Mouse (Mus musculus) left cerebral cortex, adult 2 months (tissue): Measurements from ENCODE around the gene Ep300. TPM values are rescaled to one million over a fixed set of nuclear protein-coding genes. Genes with fewer than 3 reads are reported as not detected.
"Not testable (repeated sequence)": the region's sequence is repeated elsewhere in the genome, so short reads cannot be mapped to it uniquely, and the experiment has no call there.

Experiments used
- DNase-seq, 2 experiments: peaks; one replicate each; pipeline ENCODE4 v3.0.0; 2021 to 2022; ENCODE audit warnings: low spot score in 2 of 2, mixed read lengths in 1 of 2; ENCODE audit errors: extremely low spot score in 1 of 2
- H3K27ac ChIP-seq: fragments of 200-600 bp; 2 replicates; pipeline ENCODE4 v1.8.1; 2022
- H3K4me3 ChIP-seq: fragments of 200-600 bp; 2 replicates; pipeline ENCODE4 v1.8.1; 2022
- CTCF ChIP-seq: fragments of 200-600 bp; IDR thresholded peaks from 2 replicates; pipeline ENCODE4 v1.8.1; 2022; ENCODE audit warnings: antibody characterized with exemption, mild to moderate bottlenecking, moderate library complexity
- intact Hi-C: fragments of 180-260 bp; cut with DNase I; formaldehyde crosslinking; loops from one replicate; pipeline ENCODE4 v1.15.1; 2025
- microRNA-seq, 2 experiments: library from miRNA; unstranded; fragments of <30 nt; microRNA quantifications; one replicate each; pipeline ENCODE4 v1.2.0; 2021
- total RNA-seq, 2 experiments: library from RNA; stranded (reverse); gene quantifications; 2 replicates each; pipeline ENCODE4 v1.2.3; 2021

The Ep300 gene
- total RNA-seq, 2 experiments from 2014 or later: 76.0 to 77.3 TPM

DNA sequence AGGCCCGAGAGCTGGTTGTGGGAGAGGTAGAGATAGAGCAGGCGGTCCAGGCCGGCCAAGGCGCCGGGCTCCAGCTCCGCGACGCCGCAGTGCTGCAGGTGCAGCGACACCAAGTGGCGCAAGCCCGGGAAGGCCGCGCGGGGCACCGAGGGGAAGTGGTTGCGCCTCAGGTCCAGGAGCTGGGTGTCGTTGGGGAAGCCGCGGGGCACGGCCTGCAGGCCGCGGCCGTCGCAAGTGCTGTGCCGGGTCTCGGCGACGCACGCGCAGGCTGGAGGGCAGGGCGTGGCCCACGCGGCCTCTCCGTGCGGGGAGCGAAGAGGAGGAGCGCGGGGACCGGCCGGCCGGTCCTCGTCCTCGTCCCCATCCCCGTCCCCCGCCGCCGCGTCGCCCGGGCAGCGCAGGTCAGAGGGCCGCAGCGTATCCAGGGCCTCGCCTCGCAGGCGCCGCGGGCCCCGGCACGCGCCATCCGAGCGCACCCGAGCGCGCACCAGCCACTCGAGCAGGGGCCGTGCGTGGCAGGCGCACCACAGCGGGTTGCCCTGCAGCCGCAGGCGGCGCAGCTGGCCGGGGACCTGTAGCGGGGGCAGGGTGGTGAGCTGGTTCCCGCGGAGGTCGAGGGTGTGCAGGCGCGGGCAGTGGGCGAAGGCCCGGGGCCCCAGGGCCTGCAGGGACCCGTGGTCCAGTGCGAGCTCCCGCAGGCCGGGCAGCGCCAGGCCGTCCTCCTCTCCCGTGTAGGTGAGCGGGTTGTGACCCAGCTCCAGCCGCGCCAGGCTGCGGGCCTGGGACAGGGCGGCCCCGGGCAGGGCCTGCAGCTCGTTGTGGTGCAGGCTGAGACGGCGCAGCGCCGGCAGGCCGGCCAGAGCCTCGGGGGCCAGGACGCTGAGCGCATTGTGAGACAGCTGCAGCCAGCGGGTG lies 109.1 kb downstream of the Ep300 start:
- H3K27ac ChIP-seq: peak overlapping the region; percentile 53
- intact Hi-C loops: no loop called here
- DNase-seq: peak; percentile 76 to 78
- TF ChIP-seq CTCF: peak; percentile 63
- peak overlapping the region; percentile 55 for H3K4me3 ChIP-seq

DNA sequence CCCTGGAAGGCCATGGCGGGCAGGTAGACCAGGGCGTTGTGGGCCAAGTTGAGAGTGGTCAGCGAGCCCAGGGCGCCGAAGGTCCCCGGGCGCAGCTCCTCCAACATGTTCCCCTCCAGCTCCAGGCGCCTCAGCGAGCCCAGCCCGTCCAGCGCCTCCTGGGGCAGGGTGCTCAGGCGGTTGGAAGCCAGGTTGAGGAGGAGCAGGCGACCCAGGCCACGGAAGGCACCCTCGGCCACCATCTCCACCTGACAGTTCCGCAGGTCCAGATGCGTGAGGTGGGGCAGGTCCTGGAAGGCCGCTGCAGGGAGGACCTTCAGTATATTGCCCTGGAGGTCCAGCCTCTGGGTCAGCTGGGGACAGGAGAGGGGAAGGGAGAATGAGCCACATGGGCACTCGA lies 109.7 kb downstream of the Ep300 start:
- intact Hi-C loops: no loop called here
- Histone ChIP-seq H3K4me3 (peak overlapping the region; percentile 55), H3K27ac (no peak overlapping the region; the same call in 1 of the 2 replicates)
- no peak for TF ChIP-seq CTCF
- DNase-seq: no peak

DNA sequence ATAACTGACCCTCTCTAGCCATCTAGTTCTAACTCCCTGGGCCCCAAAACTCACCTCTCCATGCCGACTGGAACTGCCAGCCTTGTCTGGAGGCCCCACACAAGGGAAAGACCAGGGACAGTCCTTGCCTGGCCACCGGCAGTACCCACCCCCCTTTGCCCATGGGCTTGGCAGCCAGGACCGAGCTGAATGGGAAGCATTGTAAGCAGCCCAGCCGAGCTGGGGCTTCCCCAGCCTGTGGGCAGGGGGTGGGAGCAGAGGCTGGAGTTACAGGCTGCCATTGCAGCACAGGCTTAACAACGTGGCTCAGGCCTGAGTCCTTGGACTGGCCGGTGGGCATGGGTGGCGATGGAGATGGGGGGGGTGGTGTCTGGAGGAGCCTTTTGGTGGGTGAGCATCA lies 112.0 kb downstream of the Ep300 start, which contains the start of gene Chadl:
Gene Chadl, minus strand, starts transcription at position 113 of the 400 bp plus-strand sequence.
- H3K4me3 ChIP-seq: no peak within 1 kb of the TSS
- intact Hi-C loops: no loop called here
- peak in 1 of 2 experiments; percentile 30 for DNase-seq
- TF ChIP-seq CTCF: no peak
- H3K27ac ChIP-seq: no peak within 1 kb of the TSS

DNA sequence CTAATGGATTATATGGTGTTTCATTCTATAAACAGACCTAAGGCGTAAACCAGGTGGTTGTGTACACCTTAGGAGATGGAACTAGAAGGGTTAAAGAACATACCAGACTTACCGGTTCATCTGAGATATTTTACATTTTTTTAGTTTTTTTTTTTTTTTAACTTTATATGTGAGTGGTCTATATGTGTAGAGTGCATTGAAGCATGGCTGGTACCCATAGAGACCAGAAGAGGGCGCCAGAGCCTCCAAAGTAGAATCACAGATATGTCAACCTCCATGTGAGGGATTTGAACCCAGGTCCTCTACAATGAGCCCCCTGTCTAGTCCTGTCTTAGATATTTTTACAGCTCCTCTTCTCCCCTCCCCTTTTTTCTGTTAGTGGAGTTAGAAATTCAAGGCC lies 112.7 kb downstream of the Ep300 start:
- TF ChIP-seq CTCF: peak; percentile 73
- no peak overlapping the region for H3K27ac ChIP-seq
- intact Hi-C loops: no loop called here
- no peak for DNase-seq
- H3K4me3 ChIP-seq: no peak overlapping the region

DNA sequence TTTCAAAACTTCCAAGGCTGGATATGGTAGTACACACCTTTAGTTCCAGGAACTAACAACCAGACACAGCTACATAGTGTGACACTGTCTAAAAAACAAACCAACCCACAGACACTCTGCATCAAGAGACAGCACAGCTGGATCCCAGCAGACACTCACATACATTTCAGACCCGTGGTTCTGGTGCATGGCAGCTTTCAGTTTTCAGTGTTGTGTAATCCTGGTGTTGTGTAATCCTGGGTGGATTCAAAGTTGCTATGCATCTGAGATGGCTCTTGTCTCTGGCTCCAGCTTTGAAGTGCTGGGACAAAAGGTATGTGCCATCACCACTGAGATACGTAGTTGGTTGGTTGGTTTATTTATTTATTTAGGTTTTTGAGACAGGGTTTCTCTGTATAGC lies 113.4 kb downstream of the Ep300 start:
- no peak overlapping the region for H3K4me3 ChIP-seq
- H3K27ac ChIP-seq: no peak overlapping the region
- no peak for TF ChIP-seq CTCF
- intact Hi-C loops: no loop called here
- DNase-seq: no peak

DNA sequence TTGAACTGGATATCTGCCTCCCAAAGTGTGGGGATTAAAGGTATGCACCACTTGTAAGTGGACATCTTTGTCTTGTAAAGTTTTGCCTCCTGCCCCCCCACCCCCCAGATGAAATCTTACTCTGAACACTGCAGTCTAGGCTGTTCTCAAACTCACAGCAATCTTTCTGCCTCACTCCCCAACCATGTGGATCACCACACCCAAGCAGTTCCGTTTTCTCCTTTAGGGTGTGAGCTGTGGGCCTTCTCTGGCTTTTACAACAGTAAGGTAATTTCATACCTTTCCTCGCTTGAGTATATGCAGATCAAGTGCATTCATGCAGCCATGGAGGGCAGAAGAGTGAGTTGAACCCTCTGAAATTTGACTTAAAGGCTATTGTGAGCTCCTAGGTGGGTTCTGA lies 115.0 kb downstream of the Ep300 start:
- no peak for DNase-seq
- no peak for TF ChIP-seq CTCF
- intact Hi-C loops: no loop called here
- Histone ChIP-seq H3K27ac (no peak overlapping the region), H3K4me3 (no peak overlapping the region)

DNA sequence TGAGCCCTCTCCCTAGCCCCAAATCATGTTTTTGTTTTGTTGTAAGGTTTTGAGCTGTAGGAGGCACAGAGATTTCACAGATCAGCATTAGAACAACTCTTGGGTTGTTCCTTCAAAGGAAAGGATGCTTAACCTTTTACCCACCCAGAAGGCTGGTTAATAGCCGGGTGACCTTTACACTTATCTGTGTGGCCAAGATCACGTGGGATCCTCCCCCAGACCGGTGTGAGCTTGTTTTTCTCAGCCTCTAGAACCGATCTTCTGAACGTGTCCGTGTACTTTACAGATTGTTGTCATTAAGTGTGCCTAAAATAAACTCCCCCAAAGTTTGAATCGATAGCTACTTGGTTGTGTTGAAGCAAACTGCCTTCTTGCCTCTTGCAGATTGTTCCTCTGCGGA lies 115.5 kb downstream of the Ep300 start:
- Histone ChIP-seq H3K4me3 (no peak overlapping the region), H3K27ac (no peak overlapping the region)
- intact Hi-C loops: no loop called here
- no peak for TF ChIP-seq CTCF
- no peak for DNase-seq

DNA sequence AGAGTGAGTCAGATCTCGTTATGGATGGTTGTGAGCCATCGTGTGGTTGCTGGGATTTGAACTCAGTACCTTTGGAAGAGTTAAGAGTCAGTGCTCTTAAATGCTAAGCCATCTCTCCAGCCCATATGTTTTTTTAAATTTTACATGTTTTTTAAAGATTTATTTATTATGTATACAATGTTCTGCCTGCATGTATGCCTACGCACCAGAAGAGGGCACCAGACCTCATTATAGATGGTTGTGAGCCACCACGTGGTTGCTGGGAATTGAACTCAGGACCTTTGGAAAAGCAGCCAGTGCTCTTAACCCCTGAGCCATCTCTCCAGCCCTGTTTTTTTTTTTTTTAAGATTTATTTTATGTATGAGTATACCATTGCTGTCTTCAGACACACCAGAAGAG lies 116.2 kb downstream of the Ep300 start:
- H3K27ac ChIP-seq, DNase-seq, intact Hi-C loops, H3K4me3 ChIP-seq: not testable (repeated sequence)
- peak; percentile 24 for TF ChIP-seq CTCF

Small RNA genes lying within 50 kb of the gene (microRNA-seq; reads per million reads assigned to microRNA genes)
- 0 reads per million in 2 experiments for gene Gm23880

Other genes starting within 250 kb of the Ep300 start
- gene Slc25a17, start 224.5 kb upstream of the Ep300 start, total RNA-seq: 10 to 100 TPM; 36.3 to 41.5 TPM
- gene St13, start 185.3 kb upstream of the Ep300 start, total RNA-seq: 100 to 1,000 TPM; 168 to 171 TPM
- 10 to 100 TPM; 15.1 to 15.4 TPM for gene Xpnpep3, start 185.2 kb upstream of the Ep300 start, total RNA-seq
- gene Dnajb7, start 177.1 kb upstream of the Ep300 start, total RNA-seq: not detected
- 100 to 1,000 TPM; 126 to 153 TPM for gene Rbx1, start 119.1 kb upstream of the Ep300 start, total RNA-seq
- 10 to 100 TPM; 35.0 to 38.8 TPM for gene L3mbtl2, start 78.5 kb downstream of the Ep300 start, total RNA-seq
- 10 to 100 TPM; 12.2 to 13.8 TPM for gene Chadl, start 111.9 kb downstream of the Ep300 start, total RNA-seq
- gene Zc3h7b, start 159.7 kb downstream of the Ep300 start, total RNA-seq: 100 to 1,000 TPM; 160 to 179 TPM
- 100 to 1,000 TPM; 214 to 229 TPM for gene Rangap1, start 160.2 kb downstream of the Ep300 start, total RNA-seq
- gene Tef, start 217.1 kb downstream of the Ep300 start, total RNA-seq: 100 to 1,000 TPM; 220 to 228 TPM